Mouse (Mus musculus) E14TG2a.4 (cell line): Measurements from ENCODE around the gene Mycl.

Source experiments
- H3K27me3 ChIP-seq: 2 replicates; pipeline ENCODE4 v1.6.1; 2014; ENCODE audit warnings: low read length, control low read depth; ENCODE audit not compliant: insufficient read depth
- H3K36me3 ChIP-seq: 2 replicates; pipeline ENCODE4 v1.6.1; 2014; ENCODE audit warnings: low read length, control low read depth; ENCODE audit not compliant: insufficient read depth
- H3K4me1 ChIP-seq: replicated peaks from 2 replicates; pipeline ENCODE4 v1.6.1; 2014; ENCODE audit warnings: low read depth, low read length, control low read depth
- H3K4me3 ChIP-seq: replicated peaks from 2 replicates; pipeline ENCODE4 v1.5.1; 2014; ENCODE audit warnings: mild to moderate bottlenecking, low read length
- H3K9me3 ChIP-seq: 2 replicates; pipeline ENCODE4 v1.6.1; 2014; ENCODE audit warnings: low read length, control low read depth
- CTCF ChIP-seq: conservative IDR thresholded peaks from 2 replicates; pipeline ENCODE4 v1.5.1; 2014; ENCODE audit warnings: low read length
- NANOG ChIP-seq: IDR thresholded peaks from 2 replicates; pipeline ENCODE4 v1.6.1; 2014; ENCODE audit warnings: borderline replicate concordance, low read length, mixed read lengths
- POU5F1 ChIP-seq: IDR thresholded peaks from 2 replicates; pipeline ENCODE4 v1.6.1; 2014; ENCODE audit warnings: low read length, borderline replicate concordance

The Mycl gene

DNA sequence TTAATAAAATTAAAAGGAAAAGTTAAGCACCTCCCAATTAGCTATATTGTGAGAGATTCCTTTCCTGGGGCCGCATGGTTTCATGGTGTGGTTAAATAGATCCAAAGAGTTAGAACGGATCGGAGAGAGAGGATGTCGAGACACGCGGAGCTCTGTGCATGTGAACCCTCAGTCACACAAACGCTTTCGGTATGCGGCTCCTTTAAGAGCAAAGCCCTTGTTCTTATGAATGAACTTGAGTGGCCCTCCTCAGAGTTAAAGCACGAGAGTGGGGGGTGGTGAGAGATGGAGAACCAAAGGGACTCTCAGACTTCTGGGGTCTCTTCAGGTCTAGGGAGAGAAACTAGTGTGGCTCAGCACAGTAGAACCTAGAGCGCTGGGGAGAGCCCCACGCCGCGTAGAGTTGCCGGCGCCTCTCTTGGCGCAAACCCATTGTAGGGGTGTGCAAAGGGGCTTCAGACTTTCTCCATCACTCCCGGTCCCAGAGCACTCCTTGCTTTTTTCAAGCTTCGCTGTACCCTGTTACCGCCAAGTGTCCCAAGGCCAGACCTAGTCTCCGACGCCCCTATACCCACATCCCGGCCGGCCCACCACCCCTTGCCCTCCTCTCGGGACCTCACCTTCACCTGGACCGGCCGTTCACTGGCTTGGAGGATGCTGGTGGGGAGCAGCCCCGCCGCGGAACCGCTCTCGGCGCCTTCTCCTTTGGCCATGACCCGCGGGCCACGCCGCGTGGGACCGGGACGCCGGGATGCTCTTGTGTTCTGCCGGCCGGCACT, 34.9 kb upstream of the Mycl start:
- Histone ChIP-seq H3K4me3 (peak overlapping the region; percentile 75), H3K4me1 (peaks cover 31% of the 10 kb centered on the region), H3K9me3 (no peaks in the 10 kb centered on the region), H3K36me3 (no peaks in the 10 kb centered on the region), H3K27me3 (peaks cover 85% of the 10 kb centered on the region)
- TF ChIP-seq CTCF (no peak), POU5F1 (no peak), NANOG (no peak)

DNA sequence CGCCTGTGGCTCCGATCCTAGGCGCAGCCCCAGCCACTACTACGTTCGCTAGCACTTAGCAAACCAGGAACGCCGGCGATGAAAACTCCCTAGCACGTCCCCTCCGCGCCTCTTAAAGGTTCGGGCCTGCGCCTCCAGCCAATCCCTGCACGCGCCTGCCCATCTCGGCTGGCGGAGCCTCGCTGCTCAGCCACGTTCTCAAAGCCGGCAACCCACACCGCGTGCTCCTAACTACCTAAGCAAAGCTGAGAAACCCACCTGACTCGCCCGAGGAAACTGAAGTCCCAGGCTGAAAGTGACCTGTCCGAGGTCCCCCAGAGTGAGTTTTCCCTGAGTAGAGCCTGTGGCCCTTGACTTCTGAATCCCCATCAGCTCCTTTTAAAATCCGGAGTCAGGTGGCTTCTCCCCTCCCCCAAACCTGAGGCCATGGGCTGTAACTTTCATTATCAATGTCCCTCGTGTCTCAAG, 34.3 kb upstream of the Mycl start, which contains the start of gene Mfsd2a:
TSS of gene Mfsd2a (minus strand) at position 89 of the 468 bp plus-strand sequence.
- H3K9me3 ChIP-seq = no peaks in the 10 kb centered on the region
- H3K36me3 ChIP-seq = no peaks in the 10 kb centered on the region
- H3K4me3 ChIP-seq = peak within 1 kb of the TSS; percentile 75
- TF ChIP-seq POU5F1 (no peak), CTCF (no peak), NANOG (no peak)
- H3K27me3 ChIP-seq = peaks cover 84% of the 10 kb centered on the region
- H3K4me1 ChIP-seq = peaks cover 25% of the 10 kb centered on the region

DNA sequence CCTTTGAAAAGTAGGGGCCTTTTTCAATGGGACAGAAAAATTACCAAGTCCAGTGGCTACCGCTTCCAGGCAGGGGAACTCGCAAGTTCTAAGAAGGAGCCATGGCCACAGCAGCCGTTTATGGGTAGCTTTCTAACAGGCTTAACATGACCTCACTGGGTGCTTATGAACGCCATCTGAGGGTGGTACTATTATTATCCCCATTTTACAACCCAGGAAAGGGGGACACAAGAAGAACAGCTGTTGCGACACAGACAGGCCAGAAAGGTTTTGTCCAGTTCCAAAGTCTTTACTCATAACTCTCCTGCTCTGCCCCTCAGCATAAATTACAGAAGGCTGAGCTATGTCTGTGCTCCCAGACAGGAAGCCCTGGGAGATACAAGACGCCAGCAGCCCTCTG, 33.9 kb upstream of the Mycl start:
- no peaks in the 10 kb centered on the region for H3K9me3 ChIP-seq
- H3K4me3 ChIP-seq = peak overlapping the region; percentile 75
- no peak for TF ChIP-seq CTCF
- no peak for TF ChIP-seq POU5F1
- no peak for TF ChIP-seq NANOG
- H3K36me3 ChIP-seq = no peaks in the 10 kb centered on the region
- H3K27me3 ChIP-seq = peaks cover 85% of the 10 kb centered on the region
- H3K4me1 ChIP-seq = peaks cover 22% of the 10 kb centered on the region

DNA sequence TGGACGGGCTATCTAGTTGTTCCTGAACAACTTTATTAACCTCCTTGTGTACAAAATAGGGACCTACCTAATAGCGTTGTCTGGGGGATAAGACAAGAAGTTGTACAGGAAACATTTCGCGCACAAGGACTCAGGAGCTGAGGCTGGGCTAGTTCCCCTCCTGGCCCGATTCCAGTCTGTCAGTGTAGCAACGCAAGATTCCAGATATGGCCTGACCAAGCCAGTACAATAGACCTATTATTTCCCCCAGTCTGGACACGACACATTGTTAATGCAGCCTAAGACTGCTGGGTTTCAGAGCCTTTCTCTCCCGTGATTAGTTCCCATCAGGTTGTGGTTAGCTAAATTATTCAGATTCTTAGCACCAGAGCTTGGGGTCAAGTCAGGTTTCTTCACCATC, 32.7 kb upstream of the Mycl start:
- TF ChIP-seq CTCF (no peak), NANOG (no peak), POU5F1 (no peak)

DNA sequence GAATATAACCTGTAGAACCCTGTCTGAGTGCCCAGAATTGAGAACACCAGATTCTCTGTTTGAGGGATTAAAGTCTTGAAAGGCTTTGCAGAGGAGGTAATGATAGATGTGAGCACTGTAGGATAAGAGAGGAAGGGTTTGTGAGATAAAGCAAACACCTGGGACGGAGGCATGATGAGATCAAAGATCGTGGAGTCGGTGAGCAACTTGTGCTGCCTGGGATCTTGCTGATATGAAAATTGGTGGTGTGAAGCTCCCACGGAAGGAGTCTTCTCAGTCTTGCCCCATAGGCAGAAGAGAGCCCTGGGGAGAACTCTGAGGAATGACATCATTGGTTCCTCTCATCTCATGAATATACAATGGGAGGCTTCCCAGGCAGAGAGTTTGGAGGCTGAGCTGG, 27.3 kb upstream of the Mycl start:
- Histone ChIP-seq H3K4me3 (no peak overlapping the region), H3K9me3 (no peaks in the 10 kb centered on the region), H3K27me3 (peaks cover 60% of the 10 kb centered on the region), H3K4me1 (no peaks in the 10 kb centered on the region), H3K36me3 (no peaks in the 10 kb centered on the region)
- TF ChIP-seq CTCF (no peak), POU5F1 (no peak)

More for the DNA sequence above, 32.7 kb upstream of the Mycl start:
- H3K36me3 ChIP-seq = no peaks in the 10 kb centered on the region
- H3K4me1 ChIP-seq = peaks cover 17% of the 10 kb centered on the region
- H3K4me3 ChIP-seq = no peak overlapping the region
- H3K27me3 ChIP-seq = peaks cover 77% of the 10 kb centered on the region
- H3K9me3 ChIP-seq = no peaks in the 10 kb centered on the region

DNA sequence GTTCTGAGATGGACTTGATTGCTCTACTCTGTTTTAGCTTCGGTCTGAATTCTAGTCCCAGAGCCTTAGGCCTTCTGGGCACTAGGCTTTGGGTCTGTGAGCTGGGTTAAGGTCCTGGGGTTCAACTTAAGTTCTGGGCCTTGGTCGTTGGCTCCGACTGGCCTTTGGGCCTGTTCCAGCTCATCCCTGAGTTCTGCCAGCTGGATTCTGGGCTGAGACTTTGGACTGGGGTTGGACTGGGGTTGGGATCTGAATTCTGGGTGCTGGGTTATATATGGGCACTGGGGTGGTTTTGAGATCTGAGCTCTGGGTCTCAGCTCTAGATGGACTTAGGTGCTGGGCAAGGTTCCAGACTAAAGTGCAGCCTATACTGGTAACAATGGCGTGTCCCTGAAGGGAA, 24.3 kb upstream of the Mycl start:
- Histone ChIP-seq H3K4me1 (no peaks in the 10 kb centered on the region), H3K9me3 (no peaks in the 10 kb centered on the region), H3K27me3 (peaks cover 45% of the 10 kb centered on the region), H3K4me3 (no peak overlapping the region), H3K36me3 (no peaks in the 10 kb centered on the region)
- TF ChIP-seq POU5F1 (no peak), NANOG (no peak), CTCF (no peak)

DNA sequence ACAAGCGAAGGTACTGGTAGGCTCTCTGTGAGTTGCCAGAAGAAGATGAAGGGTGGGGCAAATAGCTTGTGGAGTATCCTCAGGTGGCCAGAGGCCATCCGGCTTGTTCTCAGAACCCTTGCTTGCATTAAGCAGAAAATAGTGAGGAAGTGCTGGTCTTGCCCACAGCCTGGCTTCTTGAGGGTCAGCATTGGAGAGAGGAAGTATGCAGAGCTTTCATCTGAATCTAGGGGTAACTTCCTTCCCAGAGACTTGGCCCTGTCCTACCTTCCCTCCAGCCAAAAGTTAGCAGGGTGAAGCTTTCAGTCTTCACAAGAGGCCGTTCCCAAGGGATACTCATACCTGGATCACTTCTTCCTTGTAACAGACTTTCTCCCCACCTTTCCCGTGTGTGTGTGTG, 23.8 kb upstream of the Mycl start:
- TF ChIP-seq CTCF (no peak), NANOG (no peak), POU5F1 (no peak)
- Histone ChIP-seq H3K36me3 (no peaks in the 10 kb centered on the region), H3K9me3 (no peaks in the 10 kb centered on the region), H3K4me1 (no peaks in the 10 kb centered on the region), H3K4me3 (no peak overlapping the region), H3K27me3 (peaks cover 41% of the 10 kb centered on the region)

DNA sequence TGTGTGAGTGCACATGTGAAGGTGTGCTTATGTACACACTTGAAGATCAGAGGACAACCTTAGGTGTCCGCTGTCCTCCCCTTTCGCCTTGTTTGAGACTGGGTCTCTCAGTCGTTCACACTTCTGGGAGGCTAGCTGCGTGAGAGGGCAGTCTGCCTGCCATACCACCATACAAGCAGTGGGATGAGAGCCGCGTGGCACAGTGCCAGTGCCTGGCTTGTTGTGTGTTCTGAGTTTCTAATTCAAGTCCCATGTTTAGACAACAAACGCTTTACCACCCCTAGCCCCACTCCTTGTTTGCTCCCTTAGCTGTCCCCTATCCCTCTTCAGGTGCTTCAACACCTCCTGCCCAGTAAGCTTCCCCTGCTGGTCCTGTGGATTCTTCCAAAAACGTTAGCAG, 23.4 kb upstream of the Mycl start:
- peaks cover 40% of the 10 kb centered on the region for H3K27me3 ChIP-seq
- H3K36me3 ChIP-seq = no peaks in the 10 kb centered on the region
- TF ChIP-seq NANOG (no peak), POU5F1 (no peak), CTCF (no peak)
- no peaks in the 10 kb centered on the region for H3K4me1 ChIP-seq
- H3K4me3 ChIP-seq = no peak overlapping the region
- no peaks in the 10 kb centered on the region for H3K9me3 ChIP-seq

DNA sequence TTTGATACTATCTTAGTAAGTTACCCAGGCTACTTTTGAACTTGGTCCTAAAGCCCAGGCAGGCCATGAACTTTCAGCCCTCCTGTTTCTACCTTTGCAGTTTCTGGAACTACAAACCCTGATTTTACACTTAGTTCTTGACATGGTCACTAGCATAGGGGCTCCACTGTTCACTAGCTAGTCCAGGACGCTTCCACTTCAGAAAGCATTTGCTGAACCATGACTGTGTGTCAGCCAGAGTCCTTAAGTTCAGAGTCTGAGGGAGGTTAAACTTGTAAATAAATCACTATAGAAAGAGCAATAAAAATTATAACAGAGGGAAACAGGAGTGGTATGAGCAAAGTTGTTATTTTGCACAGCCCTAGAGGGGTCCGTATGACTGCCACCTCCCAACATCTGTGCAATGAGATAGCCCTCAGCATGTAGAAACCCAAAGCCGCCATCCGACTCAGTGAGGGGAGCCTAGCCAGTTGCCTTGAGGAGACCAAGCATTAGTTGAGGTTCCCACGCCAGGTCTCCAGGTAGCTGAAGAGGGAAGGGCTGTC, 20.4 kb upstream of the Mycl start:
- no peaks in the 10 kb centered on the region for H3K9me3 ChIP-seq
- no peak overlapping the region for H3K4me3 ChIP-seq
- H3K27me3 ChIP-seq = peaks cover 38% of the 10 kb centered on the region
- H3K4me1 ChIP-seq = no peaks in the 10 kb centered on the region
- no peaks in the 10 kb centered on the region for H3K36me3 ChIP-seq
- TF ChIP-seq CTCF = no peak
- TF ChIP-seq POU5F1 = no peak
- TF ChIP-seq NANOG = no peak
